Mouse (Mus musculus): ENCODE results near the gene Clybl. TPM values are rescaled to one million over a fixed set of nuclear protein-coding genes. Genes with fewer than 3 reads are reported as not detected.

The Clybl gene
- total and polyA plus RNA-seq, 2 experiments from 2014 or later = 10.6 to 21.0 TPM

DNA sequence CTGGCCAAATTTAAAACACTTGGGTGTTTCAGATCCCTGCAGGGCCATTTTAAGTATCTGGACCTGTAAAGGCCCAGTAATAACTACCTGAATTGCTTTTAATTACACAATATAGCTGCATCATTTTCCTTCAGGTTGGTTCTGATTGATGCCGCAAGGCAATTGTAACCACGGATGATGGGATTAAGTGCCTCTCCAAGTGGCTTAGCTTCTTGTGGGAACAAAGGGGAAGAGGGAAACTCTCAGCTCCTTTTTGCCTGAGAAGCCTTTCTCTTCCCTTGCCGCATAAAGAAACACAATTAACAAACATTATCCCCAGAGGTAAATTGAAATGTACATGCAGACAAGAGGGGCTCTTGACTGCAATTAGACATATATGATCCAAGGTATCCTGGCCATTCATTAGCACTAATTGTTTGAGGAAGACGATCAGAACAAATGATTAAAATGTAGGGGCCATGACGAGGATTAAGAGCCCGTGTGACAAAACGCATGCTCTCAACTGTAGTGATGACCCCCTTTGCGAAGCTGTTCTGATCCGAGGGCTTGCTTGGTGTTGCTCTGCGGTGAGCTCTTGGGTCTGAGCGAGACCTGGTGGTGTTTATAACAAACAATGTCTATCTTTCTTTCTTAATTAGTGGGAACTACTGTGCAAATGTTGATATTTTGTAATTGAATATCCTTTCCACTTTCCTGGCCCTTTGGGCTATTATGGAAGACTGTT lies 116.0 kb downstream of the Clybl start:
- Histone ChIP-seq H3K27ac (ENCODE audit: low read depth, low read length) (no peak overlapping the region), H3K36me3 (ENCODE audit: insufficient read depth) (no peaks in the 10 kb centered on the region), H3K4me2 (ENCODE audit: low read depth) (no peak overlapping the region), H3K4me1 (ENCODE audit: insufficient read depth) (no peaks in the 10 kb centered on the region), H3K4me3 (ENCODE audit: low read depth, low read length) (no peak overlapping the region), H3K9ac (no peak overlapping the region), H3K27me3 (ENCODE audit: insufficient read depth, low read length) (no peaks in the 10 kb centered on the region), H3K9me3 (ENCODE audit: low read length) (no peaks in the 10 kb centered on the region)
- no peak for TF ChIP-seq CTCF (IDR thresholded peaks at IDR 0.05; ENCODE audit: low read depth)
- no peak for DNase-seq
- WGBS = 23% methylated on average over 11 of the region's 11 CpGs
- ATAC-seq = no peak

DNA sequence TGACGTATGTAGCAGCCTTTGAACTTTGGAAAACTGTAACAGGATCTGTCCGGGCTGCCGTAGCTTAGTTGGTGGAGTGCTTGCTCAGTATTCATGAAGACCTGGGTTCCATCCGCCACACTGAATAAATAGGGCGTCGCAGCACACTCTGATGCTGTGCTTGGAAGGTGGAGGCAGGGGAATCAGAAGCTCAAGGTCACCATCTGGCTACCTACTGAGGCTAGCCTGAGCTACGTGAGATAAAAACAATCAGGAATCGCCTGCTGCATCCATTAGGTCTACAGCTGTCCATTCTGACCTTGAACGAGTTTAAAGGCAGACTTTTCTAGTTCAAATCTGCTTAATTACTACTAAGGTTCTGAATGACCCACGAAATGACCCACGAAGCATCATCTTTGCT lies 118.8 kb downstream of the Clybl start:
- Histone ChIP-seq H3K4me2 (ENCODE audit: low read depth) (no peak overlapping the region), H3K9ac (no peak overlapping the region), H3K27ac (ENCODE audit: low read depth, low read length) (no peak overlapping the region), H3K36me3 (ENCODE audit: insufficient read depth) (no peaks in the 10 kb centered on the region), H3K4me3 (ENCODE audit: low read depth, low read length) (no peak overlapping the region), H3K4me1 (ENCODE audit: insufficient read depth) (no peaks in the 10 kb centered on the region), H3K27me3 (ENCODE audit: insufficient read depth, low read length) (no peaks in the 10 kb centered on the region), H3K9me3 (ENCODE audit: low read length) (no peaks in the 10 kb centered on the region)
- ATAC-seq = no peak
- no peak for TF ChIP-seq CTCF (IDR thresholded peaks at IDR 0.05; ENCODE audit: low read depth)
- WGBS = 78% methylated on average over 11 of the region's 11 CpGs
- DNase-seq = no peak

DNA sequence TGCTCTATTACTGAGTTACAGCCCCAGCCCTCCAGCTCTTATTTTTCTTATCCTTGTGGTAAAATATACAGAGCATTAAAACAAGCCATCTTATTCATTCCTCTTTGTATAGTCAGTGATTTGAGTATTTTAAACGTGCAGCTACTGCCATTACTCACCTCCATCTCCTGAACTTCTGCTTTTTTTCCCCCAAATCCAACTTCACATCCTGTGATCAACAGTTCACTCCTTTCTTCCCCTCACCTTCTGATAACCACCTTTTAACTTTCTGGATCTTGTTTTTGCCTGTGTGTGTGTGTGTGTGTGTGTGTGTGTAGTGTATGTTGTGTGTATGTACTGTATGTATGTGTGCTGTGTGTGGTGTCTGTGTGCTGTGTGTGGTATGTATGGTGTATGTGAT lies 122.3 kb downstream of the Clybl start:
- no peaks in the 10 kb centered on the region for H3K9me3 ChIP-seq (ENCODE audit: low read length)
- WGBS = 47% methylated on average over 1 of the region's 1 CpGs
- H3K4me1 ChIP-seq (ENCODE audit: insufficient read depth) = no peaks in the 10 kb centered on the region

GRCm38 (mm10) chr14:122305132-122305531 lies 123.6 kb downstream of the Clybl start:
- Histone ChIP-seq H3K4me2 (ENCODE audit: low read depth) (no peak overlapping the region), H3K27me3 (ENCODE audit: insufficient read depth, low read length) (no peaks in the 10 kb centered on the region), H3K9ac (no peak overlapping the region), H3K4me3 (ENCODE audit: low read depth, low read length) (no peak overlapping the region), H3K36me3 (ENCODE audit: insufficient read depth) (no peaks in the 10 kb centered on the region), H3K27ac (ENCODE audit: low read depth, low read length) (no peak overlapping the region), H3K9me3 (ENCODE audit: low read length) (no peaks in the 10 kb centered on the region), H3K4me1 (ENCODE audit: insufficient read depth) (no peaks in the 10 kb centered on the region)
- DNase-seq (peak; percentile 70), ATAC-seq (peak; percentile 70)
- no peak for TF ChIP-seq CTCF (IDR thresholded peaks at IDR 0.05; ENCODE audit: low read depth)
- 44% methylated on average over 8 of the region's 8 CpGs for WGBS

More for the DNA sequence above, 122.3 kb downstream of the Clybl start:
- Histone ChIP-seq H3K27me3 (ENCODE audit: insufficient read depth, low read length) (no peaks in the 10 kb centered on the region), H3K4me3 (ENCODE audit: low read depth, low read length) (no peak overlapping the region), H3K27ac (ENCODE audit: low read depth, low read length) (no peak overlapping the region), H3K4me2 (ENCODE audit: low read depth) (no peak overlapping the region), H3K9ac (no peak overlapping the region), H3K36me3 (ENCODE audit: insufficient read depth) (no peaks in the 10 kb centered on the region)
- ATAC-seq = no peak
- TF ChIP-seq CTCF (IDR thresholded peaks at IDR 0.05; ENCODE audit: low read depth) = no peak
- DNase-seq = no peak

DNA sequence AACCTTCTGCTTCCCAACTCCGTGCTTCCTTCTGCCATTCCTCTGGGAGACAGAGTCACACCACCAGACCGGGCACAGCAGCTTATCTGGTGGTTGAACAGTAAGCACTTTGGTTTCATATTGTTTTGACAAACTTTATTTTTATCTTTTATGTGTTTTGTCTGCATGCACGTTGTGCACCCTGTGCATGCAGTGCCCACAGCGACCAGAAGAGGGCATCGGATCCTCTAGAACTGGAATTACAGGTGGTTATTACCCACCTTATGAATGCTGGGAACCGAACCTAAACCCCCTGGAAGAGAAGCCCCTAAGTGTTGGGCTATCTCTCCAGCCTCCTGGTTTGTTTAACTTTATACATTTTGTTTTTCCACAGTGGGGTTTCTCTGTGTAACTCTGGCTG lies 130.9 kb downstream of the Clybl start:
- 95% methylated on average over 6 of the region's 6 CpGs for WGBS
- TF ChIP-seq CTCF (IDR thresholded peaks at IDR 0.05; ENCODE audit: low read depth) = no peak

GRCm38 (mm10) chr14:122313328-122313727 lies 131.8 kb downstream of the Clybl start:
- Histone ChIP-seq H3K27me3 (ENCODE audit: insufficient read depth, low read length) (no peaks in the 10 kb centered on the region), H3K4me3 (ENCODE audit: low read depth, low read length) (no peak overlapping the region), H3K4me1 (ENCODE audit: insufficient read depth) (no peaks in the 10 kb centered on the region), H3K27ac (ENCODE audit: low read depth, low read length) (no peak overlapping the region), H3K9me3 (ENCODE audit: low read length) (no peaks in the 10 kb centered on the region), H3K4me2 (ENCODE audit: low read depth) (no peak overlapping the region), H3K9ac (no peak overlapping the region), H3K36me3 (ENCODE audit: insufficient read depth) (no peaks in the 10 kb centered on the region)
- TF ChIP-seq CTCF (IDR thresholded peaks at IDR 0.05; ENCODE audit: low read depth) = no peak
- no peak for DNase-seq
- no peak for ATAC-seq
- 93% methylated on average over 4 of the region's 4 CpGs for WGBS

More for the DNA sequence above, 130.9 kb downstream of the Clybl start:
- no peak overlapping the region for H3K9ac ChIP-seq
- DNase-seq (no peak), ATAC-seq (no peak)
- H3K4me1 ChIP-seq (ENCODE audit: insufficient read depth) = no peaks in the 10 kb centered on the region
- H3K4me3 ChIP-seq (ENCODE audit: low read depth, low read length) = no peak overlapping the region
- no peak overlapping the region for H3K27ac ChIP-seq (ENCODE audit: low read depth, low read length)
- H3K9me3 ChIP-seq (ENCODE audit: low read length) = no peaks in the 10 kb centered on the region
- H3K36me3 ChIP-seq (ENCODE audit: insufficient read depth) = no peaks in the 10 kb centered on the region
- no peaks in the 10 kb centered on the region for H3K27me3 ChIP-seq (ENCODE audit: insufficient read depth, low read length)
- no peak overlapping the region for H3K4me2 ChIP-seq (ENCODE audit: low read depth)

DNA sequence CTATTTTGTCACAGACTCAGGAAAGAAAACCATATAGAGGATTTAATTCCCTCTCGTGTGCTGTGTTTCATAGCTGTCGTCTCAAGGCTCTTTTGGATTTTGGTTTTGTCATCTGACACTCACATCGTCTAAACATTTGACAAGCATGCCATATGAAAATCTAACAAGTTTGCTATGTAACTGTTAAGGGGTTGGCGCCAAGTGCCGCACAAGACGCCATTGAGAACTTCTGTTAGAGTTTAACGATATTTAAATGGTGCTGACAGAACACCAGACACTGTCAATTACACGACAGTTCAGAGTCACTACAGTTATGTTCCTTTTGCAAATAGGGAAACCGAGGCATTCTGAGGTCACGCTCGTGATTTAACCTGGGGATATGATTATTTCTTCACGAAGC lies 134.2 kb downstream of the Clybl start:
- H3K4me1 ChIP-seq (ENCODE audit: insufficient read depth) = no peaks in the 10 kb centered on the region
- DNase-seq (peak; percentile 57), ATAC-seq (peak; percentile 82)
- no peak overlapping the region for H3K4me2 ChIP-seq (ENCODE audit: low read depth)
- no peak for TF ChIP-seq CTCF (IDR thresholded peaks at IDR 0.05; ENCODE audit: low read depth)
- peaks cover under 1% of the 10 kb centered on the region; the same call in 1 of the 2 replicates for H3K27me3 ChIP-seq (ENCODE audit: insufficient read depth, low read length)
- no peaks in the 10 kb centered on the region for H3K9me3 ChIP-seq (ENCODE audit: low read length)
- no peak overlapping the region for H3K4me3 ChIP-seq (ENCODE audit: low read depth, low read length)
- 63% methylated on average over 12 of the region's 12 CpGs for WGBS
- H3K36me3 ChIP-seq (ENCODE audit: insufficient read depth) = no peaks in the 10 kb centered on the region
- no peak overlapping the region for H3K27ac ChIP-seq (ENCODE audit: low read depth, low read length)
- no peak overlapping the region for H3K9ac ChIP-seq

Data from forebrain, postnatal 0 days (tissue).